Mouse (Mus musculus): Measurements from ENCODE around the gene Dvl3. TPM values are rescaled to one million over a fixed set of nuclear protein-coding genes. Genes with fewer than 3 reads are reported as not detected.

The Dvl3 gene
- polyA plus RNA-seq, 1 experiment from 2014 or later, result 52.8 TPM

- DNase-seq (ENCODE audit: low read depth, low spot score) (no peak), ATAC-seq (no peak)
- no peaks in the 10 kb centered on the region for H3K27me3 ChIP-seq
- TF ChIP-seq CTCF (IDR thresholded peaks at IDR 0.05), result no peak
- ChIA-PET CTCF (no interaction called here), POLR2A (no interaction called here)
- in situ Hi-C loops (cut with MboI; ENCODE audit: low pct_unique_long_range_greater_than_20kb), result loop anchor here (5.0 kb wide), 1 partner anchor 67 kb away; the partner anchor contains the start of genes Alg3, Eef1akmt4 and Gm49333
These were observed 28.9 kb downstream of the Dvl3 start for GRCm38 (mm10) chr16:20545696-20546095.

- ATAC-seq (no peak), DNase-seq (ENCODE audit: low read depth, low spot score) (no peak)
- ChIA-PET POLR2A (interaction anchor here (0.7 to 2.7 kb wide), 8 partner anchors 9 to 314 kb away, joined by 3 to 8 read pairs (median 4); partner anchors contain the start of genes Ap2m1 and Camk2n2), CTCF (interaction anchor here (1.4 kb wide), 1 partner anchor 14 kb away, joined by 3 read pairs; no protein-coding TSS in a partner anchor)
- in situ Hi-C loops (cut with MboI; ENCODE audit: low pct_unique_long_range_greater_than_20kb), result loop anchor here (5.0 kb wide), 1 partner anchor 65 kb away; the partner anchor contains the start of genes Alg3, Eef1akmt4 and Gm49333
- H3K27me3 ChIP-seq, result no peaks in the 10 kb centered on the region
- TF ChIP-seq CTCF (IDR thresholded peaks at IDR 0.05), result no peak
These were observed 30.6 kb downstream of the Dvl3 start for GRCm38 (mm10) chr16:20547423-20547822.

GRCm38 (mm10) chr16:20548096-20548948 is 31.5 kb downstream of the Dvl3 start, which contains the start of gene Abcf3:
Abcf3 (plus strand) TSS chr16:20548577.
- no peak for TF ChIP-seq CTCF (IDR thresholded peaks at IDR 0.05)
- ATAC-seq (peak; percentile 78), DNase-seq (ENCODE audit: low read depth, low spot score) (peak; percentile 95)
- ChIA-PET POLR2A (interaction anchor here (0.9 to 2.7 kb wide), 7 partner anchors 10 to 168 kb away, joined by 3 to 8 read pairs (median 4); partner anchors contain the start of genes Ap2m1, Camk2n2 and Dvl3), CTCF (interaction anchor here (0.8 kb wide), 1 partner anchor 12 kb away, joined by 3 read pairs; no protein-coding TSS in a partner anchor)
- no peaks in the 10 kb centered on the region for H3K27me3 ChIP-seq
- in situ Hi-C loops (cut with MboI; ENCODE audit: low pct_unique_long_range_greater_than_20kb), result loop anchor here (5.0 kb wide), 1 partner anchor 64 kb away; the partner anchor contains the start of genes Alg3, Eef1akmt4 and Gm49333

DNA sequence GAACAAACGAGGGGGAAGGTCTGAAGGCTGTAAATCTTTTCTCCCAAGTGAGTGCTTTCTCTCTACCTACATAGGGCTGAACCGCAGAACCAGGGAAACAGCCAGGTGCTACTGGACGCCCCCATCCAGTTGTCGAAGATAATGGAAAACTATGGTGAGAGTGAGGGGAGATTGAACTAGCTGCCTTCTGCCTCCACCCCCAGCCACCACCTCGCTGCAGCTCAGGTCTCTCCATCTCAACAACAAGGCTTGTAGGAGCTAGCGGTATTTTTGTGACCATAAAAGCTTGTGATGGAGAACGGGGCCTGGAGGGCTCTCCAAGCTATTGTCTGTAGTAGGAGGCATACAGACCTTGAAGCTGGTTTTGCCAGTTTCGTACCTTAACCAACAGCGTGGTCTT is 32.4 kb downstream of the Dvl3 start:
- ATAC-seq, result no peak
- no peaks in the 10 kb centered on the region for H3K27me3 ChIP-seq
- no peak for TF ChIP-seq CTCF (IDR thresholded peaks at IDR 0.05)
- POLR2A ChIA-PET, result interaction anchor here (0.9 to 2.7 kb wide), 3 partner anchors 11 to 34 kb away, joined by 3 to 8 read pairs (median 4); partner anchors contain the start of gene Dvl3
- no peak for DNase-seq (ENCODE audit: low read depth, low spot score)
- CTCF ChIA-PET, result no interaction called here
- in situ Hi-C loops (cut with MboI; ENCODE audit: low pct_unique_long_range_greater_than_20kb), result loop anchor here (5.0 kb wide), 1 partner anchor 63 kb away; the partner anchor contains the start of genes Alg3, Eef1akmt4 and Gm49333

- no peak for ATAC-seq
- POLR2A ChIA-PET, result interaction anchor here (0.6 kb wide), 1 partner anchor 32 kb away, joined by 4 read pairs; no protein-coding TSS in a partner anchor
- no peaks in the 10 kb centered on the region for H3K27me3 ChIP-seq
- in situ Hi-C loops (cut with MboI; ENCODE audit: low pct_unique_long_range_greater_than_20kb), result no loop called here
- TF ChIP-seq CTCF (IDR thresholded peaks at IDR 0.05), result no peak
- CTCF ChIA-PET, result no interaction called here
- DNase-seq (ENCODE audit: low read depth, low spot score), result no peak
These were observed 34.9 kb downstream of the Dvl3 start for GRCm38 (mm10) chr16:20551691-20552090.

- ChIA-PET POLR2A (no interaction called here), CTCF (no interaction called here)
- no peaks in the 10 kb centered on the region for H3K27me3 ChIP-seq
- DNase-seq (ENCODE audit: low read depth, low spot score) (no peak), ATAC-seq (no peak)
- in situ Hi-C loops (cut with MboI; ENCODE audit: low pct_unique_long_range_greater_than_20kb), result no loop called here
- no peak for TF ChIP-seq CTCF (IDR thresholded peaks at IDR 0.05)
These were observed 35.8 kb downstream of the Dvl3 start for GRCm38 (mm10) chr16:20552594-20552993.

DNA sequence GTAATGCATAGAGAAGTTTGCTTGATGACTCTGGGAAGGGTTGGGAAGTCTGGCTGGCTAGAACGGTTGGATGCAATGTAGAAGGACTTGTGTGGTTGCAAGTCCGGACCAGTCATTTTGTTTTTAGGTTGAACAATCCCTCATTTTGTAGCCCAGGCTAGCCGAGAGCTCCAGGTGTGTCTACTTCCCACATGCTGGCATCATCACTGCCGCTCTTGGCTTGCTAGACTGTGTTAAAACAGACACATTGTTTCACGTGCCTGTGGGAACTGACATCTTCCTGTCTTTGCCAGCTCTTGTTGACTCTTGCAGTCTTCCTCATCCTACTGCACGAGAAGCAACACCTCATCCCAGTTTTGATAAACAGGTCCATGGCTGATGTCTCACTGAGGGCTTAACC is 38.2 kb downstream of the Dvl3 start:
- no peak for DNase-seq (ENCODE audit: low read depth, low spot score)
- POLR2A ChIA-PET, result no interaction called here
- no peaks in the 10 kb centered on the region for H3K27me3 ChIP-seq

DNA sequence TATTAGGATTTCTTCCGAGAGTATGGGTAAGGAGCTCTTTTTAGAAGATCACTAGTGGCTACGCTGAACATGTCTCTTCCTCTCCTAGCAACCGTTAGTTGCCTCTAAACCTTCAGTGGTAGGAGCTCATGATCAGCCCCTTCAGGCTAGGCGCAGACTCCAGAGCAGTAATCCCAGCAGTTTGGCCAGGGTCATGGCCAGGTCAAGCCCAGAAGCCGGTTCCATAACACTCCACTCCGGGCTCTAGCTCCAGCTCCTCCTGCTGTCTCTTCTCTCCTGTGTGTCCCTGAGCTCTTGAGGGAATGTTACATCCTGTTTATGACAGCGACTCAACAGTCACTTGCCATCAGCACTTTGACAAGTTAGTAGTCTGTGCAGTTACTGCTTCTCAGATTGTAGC is 40.6 kb downstream of the Dvl3 start:
- H3K27me3 ChIP-seq, result no peaks in the 10 kb centered on the region
- in situ Hi-C loops (cut with MboI; ENCODE audit: low pct_unique_long_range_greater_than_20kb), result no loop called here
- POLR2A ChIA-PET, result interaction anchor here (0.5 kb wide), 1 partner anchor 13 kb away, joined by 3 read pairs; no protein-coding TSS in a partner anchor
- CTCF ChIA-PET, result interaction anchor here (1.1 to 1.7 kb wide), 3 partner anchors 7 to 14 kb away, joined by 3 to 11 read pairs (median 3); no protein-coding TSS in a partner anchor
- DNase-seq (ENCODE audit: low read depth, low spot score) (no peak), ATAC-seq (no peak)
- TF ChIP-seq CTCF (IDR thresholded peaks at IDR 0.05), result no peak

More for the DNA sequence above, 38.2 kb downstream of the Dvl3 start:
- no peak for TF ChIP-seq CTCF (IDR thresholded peaks at IDR 0.05)
- CTCF ChIA-PET, result interaction anchor here (1.4 kb wide), 1 partner anchor 12 kb away, joined by 4 read pairs; no protein-coding TSS in a partner anchor
- in situ Hi-C loops (cut with MboI; ENCODE audit: low pct_unique_long_range_greater_than_20kb), result no loop called here
- ATAC-seq, result no peak

DNA sequence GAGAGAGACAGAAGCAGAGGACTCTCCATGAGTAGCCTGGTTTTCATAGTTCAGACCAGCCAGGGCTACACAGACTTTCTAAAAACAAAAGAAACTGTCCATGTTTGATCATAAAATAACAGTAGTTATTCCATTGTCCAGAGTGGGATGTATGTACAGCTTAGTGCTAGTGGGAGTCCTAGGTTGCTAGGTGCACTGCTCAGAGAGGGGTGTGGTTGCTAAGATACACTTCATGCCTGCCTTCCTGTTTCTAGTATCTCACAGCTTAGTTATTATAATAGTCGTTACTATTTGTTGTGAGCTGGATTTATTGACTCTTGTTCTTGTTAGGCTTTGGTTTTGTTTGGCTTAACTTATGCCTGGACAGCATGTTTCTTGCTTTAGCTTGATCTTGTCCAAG is 48.3 kb downstream of the Dvl3 start:
- ChIA-PET POLR2A (no interaction called here), CTCF (no interaction called here)
- H3K27me3 ChIP-seq, result peaks cover 3% of the 10 kb centered on the region
- DNase-seq (ENCODE audit: low read depth, low spot score) (no peak), ATAC-seq (no peak)
- TF ChIP-seq CTCF (IDR thresholded peaks at IDR 0.05), result no peak
- in situ Hi-C loops (cut with MboI; ENCODE audit: low pct_unique_long_range_greater_than_20kb), result loop anchor here (5.0 kb wide), 1 partner anchor 37 kb away; no protein-coding TSS in a partner anchor

Other genes with a start within 250 kb of the Dvl3 start
- gene Parl, start 214.6 kb upstream of the Dvl3 start, polyA plus RNA-seq (2021), result 64.4 TPM
- gene Cyp2ab1, start 191.6 kb upstream of the Dvl3 start, polyA plus RNA-seq (2021), result 0.09 TPM
- 60.2 TPM for gene Abcc5, start 90.6 kb upstream of the Dvl3 start, polyA plus RNA-seq (2021)
- gene Eif2b5, start 18.2 kb upstream of the Dvl3 start, polyA plus RNA-seq (2021), result 82.8 TPM
- 707 TPM for gene Ap2m1, start 18.5 kb downstream of the Dvl3 start, polyA plus RNA-seq (2021)
- 61.5 TPM for gene Abcf3, start 31.6 kb downstream of the Dvl3 start, polyA plus RNA-seq (2021)
- gene Vwa5b2, start 72.5 kb downstream of the Dvl3 start, polyA plus RNA-seq (2021), result 0.55 TPM
- 8.6 TPM for gene Eef1akmt4, start 94.6 kb downstream of the Dvl3 start, polyA plus RNA-seq (2021)
- gene Gm49333, start 94.6 kb downstream of the Dvl3 start, polyA plus RNA-seq (2021), result 0.03 TPM
- 21.5 TPM for gene Alg3, start 94.8 kb downstream of the Dvl3 start, polyA plus RNA-seq (2021)
- gene Camk2n2, start 104.3 kb downstream of the Dvl3 start, polyA plus RNA-seq (2021), result 11.5 TPM
- 0.12 TPM for gene Ece2, start 112.8 kb downstream of the Dvl3 start, polyA plus RNA-seq (2021)
- gene Psmd2, start 134.7 kb downstream of the Dvl3 start, polyA plus RNA-seq (2021), result 289 TPM
- 336 TPM for gene Eif4g1, start 151.3 kb downstream of the Dvl3 start, polyA plus RNA-seq (2021)
- 0.69 TPM for gene Fam131a, start 176.3 kb downstream of the Dvl3 start, polyA plus RNA-seq (2021)
- 38.4 TPM for gene Polr2h, start 200.7 kb downstream of the Dvl3 start, polyA plus RNA-seq (2021)
- 14.3 TPM for gene Clcn2, start 200.8 kb downstream of the Dvl3 start, polyA plus RNA-seq (2021)
- 1.8 TPM for gene Chrd, start 216.1 kb downstream of the Dvl3 start, polyA plus RNA-seq (2021)
- 0.18 TPM for gene Thpo, start 217.5 kb downstream of the Dvl3 start, polyA plus RNA-seq (2021)

Measured in Patski (cell line).